Mouse (Mus musculus) layer of hippocampus, adult 18-20 months (tissue): ENCODE measurements around the gene Gtf2a1l. TPM values are rescaled to one million over a fixed set of nuclear protein-coding genes. Genes with fewer than 3 reads are reported as not detected.

Experiments used
- DNase-seq, 2 experiments: peaks; one replicate each; pipeline ENCODE4 v3.0.0; 2022; ENCODE audit warnings: low spot score in 2 of 2
- total RNA-seq, 2 experiments: library from RNA; stranded (reverse); gene quantifications; 2 replicates each; pipeline ENCODE4 v1.2.3; 2021

Gene Gtf2a1l
- total RNA-seq, 2 experiments from 2014 or later: 0.35 TPM; not detected in 1

DNA sequence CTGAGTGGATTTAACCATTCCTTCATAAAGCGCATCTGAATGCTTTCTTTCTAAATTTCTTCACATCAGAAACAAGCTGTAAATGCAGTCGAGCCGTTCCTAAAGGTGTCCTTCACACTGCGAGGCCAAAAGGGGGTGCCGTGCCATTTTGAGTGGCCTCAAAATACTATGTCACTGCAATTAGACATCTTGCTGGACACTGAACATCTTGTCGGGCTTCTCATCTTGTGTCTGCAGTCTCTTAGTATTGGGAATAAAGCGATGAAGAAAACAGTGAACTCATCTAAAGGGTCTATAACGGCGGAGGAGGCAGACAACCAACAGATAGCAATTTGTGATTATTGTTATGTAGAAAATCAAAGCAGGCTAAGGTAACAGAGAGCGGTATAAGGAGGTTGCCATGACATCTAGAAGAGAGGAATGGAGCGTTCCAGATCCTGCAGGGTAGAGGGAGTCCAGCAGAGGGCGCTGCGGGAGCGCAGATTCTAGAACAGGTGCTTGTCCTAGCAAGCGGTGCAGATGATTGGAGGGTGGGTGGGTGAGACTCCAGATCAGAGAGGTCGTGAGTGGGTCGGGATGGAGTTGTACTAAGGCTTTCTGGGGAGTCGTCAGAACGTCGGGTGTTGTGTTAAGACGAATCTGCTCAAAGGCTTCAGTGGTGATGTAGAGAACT, 15.6 kb upstream of the Gtf2a1l start:
- peak; percentile 79 to 94 for DNase-seq

DNA sequence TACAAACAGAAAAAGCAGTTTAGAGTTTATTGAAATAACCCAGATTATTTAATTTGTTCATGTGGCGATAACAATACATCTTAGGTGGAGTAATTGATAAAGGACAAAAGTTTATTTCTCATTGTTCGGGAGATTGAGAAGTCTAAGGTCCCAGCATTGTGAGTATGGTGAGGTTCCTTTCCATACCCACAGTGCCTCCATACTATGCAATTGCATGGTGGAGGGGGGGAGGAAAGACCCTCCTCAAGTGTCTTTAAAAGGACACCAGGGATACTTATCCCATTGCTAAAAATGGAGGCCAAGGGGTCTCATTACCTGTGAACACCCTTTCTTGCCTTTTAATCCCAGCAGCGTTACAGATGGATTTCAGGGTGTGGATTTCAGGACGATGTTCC, 15.1 kb upstream of the Gtf2a1l start:
- DNase-seq: no peak

DNA sequence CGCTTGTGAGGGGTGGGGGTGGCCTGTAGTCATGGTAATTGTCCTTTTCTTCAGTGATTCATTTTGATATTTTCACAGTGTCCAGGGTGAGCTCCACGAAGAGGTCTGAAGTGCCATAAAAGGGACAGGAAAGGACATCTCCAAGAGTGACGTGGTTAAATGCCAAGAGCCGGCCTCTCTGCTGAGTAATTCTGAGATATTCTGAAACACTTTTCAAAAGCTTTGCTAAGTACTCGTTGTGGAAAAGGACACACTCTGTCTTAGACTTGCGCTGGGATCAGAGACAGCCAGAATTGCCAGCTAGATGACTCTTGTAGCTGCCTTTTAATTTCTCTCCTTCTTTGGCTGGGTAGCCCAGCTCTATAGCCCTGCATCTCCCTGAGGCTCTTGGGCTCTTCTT, 9.9 kb upstream of the Gtf2a1l start:
- DNase-seq: no peak

DNA sequence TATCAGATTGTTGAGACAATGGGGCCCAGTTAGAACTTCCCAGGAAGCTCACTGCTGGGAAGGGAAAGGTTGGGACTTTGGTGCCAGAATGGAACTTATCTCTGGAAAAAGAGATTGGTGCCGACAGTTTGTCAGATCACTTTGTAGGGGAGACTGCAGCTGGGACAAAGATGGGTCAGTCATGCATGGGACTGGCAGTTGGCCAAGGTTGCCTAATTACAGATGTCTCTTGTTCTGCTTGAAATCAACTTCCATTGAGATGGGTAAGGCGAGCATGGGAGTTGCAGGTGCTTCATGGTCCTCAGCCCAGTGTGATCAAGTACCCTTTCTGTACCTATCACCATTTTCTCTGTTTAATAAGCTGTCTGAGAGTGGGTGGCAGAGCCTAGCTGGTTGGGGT, 2.4 kb upstream of the Gtf2a1l start:
- DNase-seq: no peak

DNA sequence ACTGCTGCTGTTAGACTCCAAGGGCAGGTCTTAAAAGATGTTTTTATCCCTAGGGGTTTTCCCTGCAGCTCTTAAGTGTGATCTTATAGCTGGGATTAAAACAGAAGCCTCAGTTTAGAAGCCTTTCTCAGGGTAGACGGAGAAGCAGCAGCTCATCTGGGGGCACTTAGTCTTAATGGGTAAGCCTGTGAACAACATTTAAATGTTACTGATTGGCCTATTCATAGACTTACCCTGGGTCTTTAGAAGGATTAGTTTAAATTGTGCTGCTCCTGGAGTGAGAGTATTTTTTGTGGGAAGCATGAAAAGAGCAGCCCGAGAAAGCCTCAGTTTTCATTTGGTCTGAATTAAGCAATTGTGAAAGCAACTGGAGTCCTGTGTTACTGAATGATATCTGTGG, 1.5 kb downstream of the Gtf2a1l start:
- DNase-seq: no peak

DNA sequence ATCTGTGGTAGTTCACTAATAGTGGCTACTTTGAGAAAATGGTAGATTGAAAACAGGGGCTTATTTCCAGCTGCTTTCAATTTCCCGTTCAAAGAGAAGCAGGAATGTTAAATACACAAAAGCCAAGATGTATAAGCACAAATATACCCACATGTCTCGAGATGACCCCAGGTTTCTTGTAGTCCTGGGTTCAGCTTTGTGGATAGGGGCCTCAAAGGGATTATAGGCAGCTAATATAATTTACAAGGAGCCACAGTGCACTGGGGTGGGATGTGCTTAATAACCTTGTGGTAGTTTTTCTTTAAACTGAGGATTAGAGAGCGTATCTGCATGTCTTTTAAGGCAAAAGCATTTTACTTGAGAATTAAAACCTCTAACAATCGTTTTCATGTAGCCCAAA, 2.3 kb downstream of the Gtf2a1l start:
- no peak for DNase-seq

DNA sequence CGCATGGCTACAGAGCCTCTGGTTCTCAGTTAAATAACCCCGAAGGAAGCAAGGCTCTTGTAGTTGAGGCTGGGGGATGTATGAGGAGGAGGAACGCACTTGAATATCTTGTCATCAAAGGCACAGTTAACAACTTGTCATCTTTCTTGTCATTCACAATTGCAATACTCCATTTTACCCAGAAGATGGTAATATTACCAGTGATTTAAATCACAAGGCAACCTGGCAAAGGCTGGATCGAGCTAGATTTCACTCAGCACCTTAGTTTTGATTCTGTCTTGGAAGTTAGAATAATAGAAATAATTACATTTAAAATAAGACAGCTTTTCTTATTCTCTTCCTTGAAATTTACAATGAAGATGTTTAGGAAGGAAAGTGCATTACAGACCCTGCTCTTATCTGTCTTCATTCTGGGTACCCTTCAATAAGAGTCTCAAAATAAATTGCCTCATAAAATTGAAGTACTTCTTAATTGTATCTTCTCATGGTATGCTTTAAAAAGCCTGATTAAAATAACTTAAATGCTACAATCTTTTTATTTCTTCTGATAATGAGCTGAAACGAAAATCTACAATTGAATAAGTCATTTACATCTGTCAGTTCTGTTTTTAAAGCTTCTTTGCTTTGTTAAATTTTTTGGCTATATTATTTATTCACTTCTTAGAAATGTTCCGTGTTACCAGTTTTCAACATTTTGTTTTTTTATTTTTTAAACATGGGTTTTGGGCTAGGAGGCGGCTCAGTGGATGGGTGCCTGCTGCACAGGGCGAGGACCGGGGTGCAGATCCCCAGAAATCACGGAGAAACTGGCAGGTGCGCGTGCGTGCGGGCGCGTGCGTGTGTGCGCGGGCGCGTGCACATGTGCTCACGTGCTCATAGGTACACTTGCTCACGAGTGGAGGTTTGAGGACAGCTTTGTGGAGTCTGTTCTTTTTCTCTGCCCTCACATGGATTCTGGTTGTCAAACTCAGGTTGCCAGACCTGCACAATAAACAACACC, 7.2 kb downstream of the Gtf2a1l start:
- peak in 1 of 2 experiments; percentile 21 for DNase-seq

DNA sequence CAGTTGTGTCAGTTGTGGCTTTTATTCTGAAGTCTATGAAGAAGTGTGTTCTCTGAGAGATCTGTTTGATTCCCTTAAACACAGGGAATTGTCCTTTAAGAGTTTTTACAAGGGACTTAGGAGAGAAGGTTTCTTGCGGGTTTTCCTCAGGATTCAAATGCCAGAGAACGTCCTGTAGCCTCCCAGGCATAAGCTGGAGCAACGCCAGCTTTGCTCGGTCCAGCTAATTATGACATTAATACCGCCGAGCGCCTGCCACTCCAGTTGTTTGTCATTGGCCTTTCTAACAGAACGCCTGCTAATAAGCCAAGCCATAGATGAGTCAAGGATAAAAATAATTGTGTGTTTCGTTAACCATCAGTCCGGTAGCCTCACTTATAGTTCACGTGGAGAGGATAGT, 19.8 kb downstream of the Gtf2a1l start:
- DNase-seq: no peak

DNA sequence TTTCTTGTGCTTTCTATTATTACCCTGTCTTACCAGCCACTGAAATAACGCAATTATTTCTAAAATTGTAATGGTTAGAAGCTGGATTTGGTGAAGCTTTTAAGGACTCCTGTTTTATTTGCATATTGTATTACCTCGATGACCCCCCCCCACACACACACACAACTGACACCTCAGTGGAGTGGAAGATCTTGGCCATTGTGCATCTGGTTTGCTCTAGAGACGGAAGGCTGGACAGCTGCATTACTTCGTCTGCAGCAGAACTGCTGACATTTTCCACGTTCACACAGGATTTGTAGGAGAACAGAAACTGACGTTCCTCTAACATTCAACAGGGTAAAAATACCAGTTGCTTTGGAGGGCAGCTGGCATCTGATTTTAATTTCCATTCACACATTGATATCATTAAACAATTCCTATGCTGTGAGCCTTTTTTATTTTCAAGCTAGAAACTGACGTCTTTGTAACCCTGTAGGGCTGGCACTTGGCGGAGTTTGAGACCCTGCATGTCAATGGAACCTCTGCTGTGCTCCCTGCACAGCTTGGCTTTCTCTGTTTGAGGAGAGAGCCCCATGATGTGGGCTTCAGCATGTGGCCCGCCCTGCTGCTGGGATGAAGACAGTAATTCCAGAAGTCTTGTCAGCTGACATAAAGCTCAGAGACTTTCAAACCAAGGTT, 28.3 kb downstream of the Gtf2a1l start:
- peak; percentile 4 to 16 for DNase-seq

DNA sequence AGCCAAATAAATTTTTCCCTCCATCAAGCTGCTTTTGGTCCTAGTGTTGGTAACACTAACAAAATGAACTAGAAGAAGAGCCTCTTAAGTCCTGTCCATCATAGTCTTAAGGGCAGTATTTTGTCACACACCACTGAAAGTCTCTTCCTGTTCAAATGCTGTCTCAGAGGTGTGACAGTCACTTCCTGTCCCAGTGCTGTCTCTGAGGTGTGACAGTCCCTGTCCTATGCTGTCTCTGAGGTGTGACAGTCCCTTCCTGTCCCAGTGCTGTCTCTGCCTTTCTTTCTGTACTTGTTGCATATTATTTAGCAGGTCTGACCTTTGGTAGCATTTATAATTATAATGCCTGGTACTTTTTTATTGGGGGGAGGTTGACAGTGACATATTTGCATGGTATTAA, 32.4 kb downstream of the Gtf2a1l start:
- no peak for DNase-seq

DNA sequence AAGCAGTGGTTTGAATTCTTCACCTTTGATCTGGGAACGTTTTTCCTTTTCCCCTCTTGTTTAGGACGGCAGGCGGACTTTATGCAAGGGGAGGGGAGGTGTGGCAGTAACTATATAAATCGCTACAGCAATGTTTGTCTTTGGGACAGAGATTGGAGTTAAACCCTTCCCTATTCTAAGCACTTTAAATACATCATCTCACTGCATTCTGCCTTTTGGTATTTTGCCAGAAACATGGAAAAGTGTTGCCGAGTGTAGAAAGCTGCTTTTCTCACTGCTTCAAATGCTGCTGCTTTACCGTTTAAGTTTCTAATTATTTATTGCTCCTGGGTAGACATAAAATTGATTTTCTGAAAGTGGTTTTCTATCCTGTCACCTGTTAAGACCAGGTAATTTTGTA, 33.9 kb downstream of the Gtf2a1l start:
- no peak for DNase-seq

DNA sequence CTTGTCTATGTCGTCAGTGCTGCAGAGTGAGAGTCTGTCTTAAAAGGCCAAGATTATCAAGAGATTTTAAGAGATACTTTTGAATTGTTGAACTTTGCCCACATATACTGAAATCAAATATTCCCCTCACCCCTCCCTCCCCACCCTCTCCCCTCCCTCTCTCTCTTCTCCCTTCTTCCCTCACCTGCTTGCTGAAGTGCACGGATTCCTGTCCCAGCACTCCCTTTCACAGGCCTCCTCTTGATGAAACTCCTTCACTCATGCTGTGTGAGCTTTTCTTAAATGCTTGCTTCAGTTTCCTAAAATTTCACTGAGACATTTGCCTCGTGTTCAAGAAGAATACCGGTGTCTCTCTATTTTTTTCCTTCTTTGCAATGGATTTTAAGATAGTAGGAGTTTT, 34.7 kb downstream of the Gtf2a1l start:
- no peak for DNase-seq

DNA sequence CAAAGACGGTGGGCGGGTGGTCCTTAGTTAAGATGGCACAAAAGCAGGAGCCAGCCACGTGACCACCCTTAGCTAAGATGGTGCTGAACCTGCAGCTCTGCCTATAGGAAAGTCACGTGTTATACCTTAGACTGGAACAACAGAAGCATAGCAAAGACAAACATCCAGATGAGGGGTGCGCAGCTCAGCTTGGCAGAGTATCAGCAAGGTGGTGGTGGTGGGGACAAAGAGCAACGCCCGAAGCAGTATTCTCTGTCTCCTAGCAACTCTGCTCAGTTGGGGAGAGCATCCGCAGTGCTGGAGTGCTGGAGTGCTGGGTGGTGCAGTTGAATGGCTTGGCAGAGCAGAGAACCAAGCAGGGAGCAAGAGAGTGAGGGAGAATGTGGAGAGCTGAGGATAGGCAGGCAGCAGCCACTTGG, 37.8 kb downstream of the Gtf2a1l start:
- DNase-seq: no peak

DNA sequence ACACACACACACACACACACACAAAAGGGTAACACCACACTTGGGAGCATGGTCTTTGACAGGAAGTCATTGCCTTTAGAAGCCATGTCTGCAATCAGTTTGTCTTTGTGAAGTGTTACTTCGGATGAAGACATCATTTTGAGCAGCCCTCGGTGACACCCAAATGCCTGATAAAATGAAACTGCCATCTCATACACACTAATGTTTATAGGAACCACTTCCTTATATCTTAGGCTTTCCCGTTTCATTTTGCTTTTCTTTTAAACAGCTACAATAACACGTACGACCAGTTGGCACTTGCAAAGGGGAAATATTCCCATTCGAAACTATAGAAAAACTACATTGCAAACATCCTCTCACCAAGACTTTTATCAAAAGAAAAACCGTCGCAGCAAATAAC, 81.2 kb downstream of the Gtf2a1l start:
- DNase-seq: no peak

DNA sequence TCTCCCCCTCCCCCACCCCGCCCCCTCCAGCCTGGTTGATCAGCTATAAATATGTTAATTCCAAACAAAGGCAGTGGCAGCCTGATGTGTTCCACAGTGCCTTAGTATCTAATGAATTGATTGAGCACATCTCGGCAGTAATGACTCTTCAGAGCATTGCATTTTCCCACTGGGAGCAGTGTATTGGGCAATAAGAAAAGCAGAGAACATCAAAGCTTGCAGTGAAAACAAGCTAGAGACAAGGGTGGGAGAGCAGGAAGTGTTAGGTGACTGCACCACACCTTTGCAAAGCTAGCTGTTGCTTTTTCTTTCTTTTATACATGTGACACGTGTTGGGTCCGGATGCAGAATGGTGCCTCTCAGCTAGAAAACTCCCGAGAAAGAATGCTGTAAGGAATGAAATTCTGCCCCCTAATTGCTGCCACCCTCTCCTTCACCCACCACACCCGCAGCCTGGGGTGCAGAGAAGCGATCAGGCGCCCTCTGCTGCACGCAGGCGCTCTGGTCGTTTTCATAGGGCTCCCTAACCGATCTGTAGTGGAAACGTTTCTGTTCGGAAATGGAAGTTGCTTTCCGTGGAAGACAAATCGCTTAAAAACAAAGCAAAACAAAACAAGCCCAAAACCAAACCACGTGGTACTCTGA, 84.5 kb downstream of the Gtf2a1l start:
- DNase-seq: peak in 1 of 2 experiments; percentile 71

DNA sequence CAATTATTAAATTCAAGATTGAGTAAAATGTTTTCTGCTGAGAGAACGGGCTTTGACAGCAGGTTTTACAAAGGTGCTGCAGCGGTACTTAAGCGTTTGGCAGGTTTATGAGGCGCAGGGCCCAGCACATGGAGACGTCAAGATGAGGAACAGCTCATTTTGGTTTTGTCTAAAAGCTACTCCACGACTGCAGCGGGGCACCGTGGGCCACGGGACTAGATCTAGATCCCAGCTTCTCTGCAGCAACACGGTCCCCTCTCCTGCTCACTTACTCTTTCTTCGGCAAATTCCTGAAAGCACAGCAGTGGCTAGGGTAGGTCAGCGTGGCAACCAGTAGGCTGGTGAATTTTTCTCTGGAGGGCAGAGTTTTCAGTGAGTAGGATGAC, 85.0 kb downstream of the Gtf2a1l start:
- DNase-seq: no peak

DNA sequence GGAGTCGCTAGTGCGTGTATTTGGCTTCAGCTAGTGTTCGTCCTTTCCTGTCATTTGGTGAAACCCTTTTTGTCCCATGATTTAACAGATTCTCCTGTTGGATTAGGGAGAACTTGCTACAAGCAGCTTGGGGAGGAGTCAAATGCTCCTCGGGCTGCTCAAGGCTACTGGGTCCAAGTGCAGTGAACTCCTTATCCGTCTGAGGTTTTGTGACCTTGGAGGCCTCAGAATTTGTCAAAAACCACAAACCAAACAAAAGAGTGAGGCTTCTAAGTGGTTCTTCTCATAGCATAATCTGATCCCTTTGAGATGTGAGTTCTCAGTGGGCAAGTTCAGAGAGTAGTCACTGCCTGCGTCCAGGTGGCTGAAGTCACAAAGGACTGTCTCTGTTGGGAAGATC, 87.3 kb downstream of the Gtf2a1l start:
- no peak for DNase-seq

DNA sequence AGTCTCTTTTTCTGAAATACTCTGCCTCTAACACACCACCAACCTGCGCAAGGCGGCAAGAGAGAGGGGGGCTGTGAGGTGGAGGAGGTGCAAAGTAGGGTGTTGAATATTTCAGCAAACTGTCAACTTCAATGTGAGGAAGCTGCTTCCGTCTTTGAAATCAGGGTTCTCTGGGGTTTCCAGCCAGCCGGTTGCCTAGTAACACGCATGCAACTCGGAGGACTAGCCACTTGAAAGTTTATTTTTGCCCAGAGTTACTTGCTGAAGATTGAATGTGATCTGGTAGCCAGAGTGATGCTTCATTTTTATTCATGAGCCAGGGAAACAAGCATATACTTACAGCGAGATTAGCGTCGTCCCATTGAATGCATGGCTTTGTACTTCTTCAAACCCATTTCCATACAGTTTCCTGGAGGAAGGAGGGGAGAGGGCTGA, 89.6 kb downstream of the Gtf2a1l start:
- DNase-seq: peak in 1 of 2 experiments; percentile 41

DNA sequence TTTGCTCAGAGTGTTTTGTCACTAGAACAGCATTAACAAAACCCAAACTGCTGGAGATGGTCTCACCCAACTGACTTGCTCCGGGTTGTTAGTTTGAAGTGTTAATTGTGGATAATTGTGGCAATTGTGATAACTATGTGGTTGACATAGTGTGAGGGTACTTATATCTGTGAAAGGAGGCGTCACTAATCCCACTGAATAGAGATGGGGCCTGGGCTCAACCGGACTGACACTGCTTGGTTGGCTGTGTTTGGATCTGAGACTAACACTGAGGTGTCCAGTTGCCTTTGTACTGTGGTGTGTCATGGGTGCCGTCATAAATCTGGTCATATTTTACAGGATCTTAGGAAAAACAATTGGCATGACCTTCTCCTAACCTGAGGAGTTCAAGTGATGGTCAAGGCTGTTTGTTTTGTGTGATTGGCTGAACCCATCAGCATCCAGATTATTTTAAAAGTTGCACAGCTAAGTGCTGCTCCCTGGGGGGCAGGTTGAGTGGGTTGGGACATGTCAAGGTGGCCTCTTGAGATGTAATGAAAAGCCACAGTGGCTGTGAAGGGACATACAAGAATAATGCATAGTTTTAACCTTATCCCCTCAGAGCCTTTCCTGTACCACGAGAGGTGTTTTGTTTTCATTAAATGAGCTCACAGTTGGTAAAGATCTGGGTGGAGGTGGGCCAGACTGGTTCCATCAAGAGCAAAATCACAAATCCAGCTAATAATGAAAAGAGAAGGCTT, 95.1 kb downstream of the Gtf2a1l start:
- no peak for DNase-seq

DNA sequence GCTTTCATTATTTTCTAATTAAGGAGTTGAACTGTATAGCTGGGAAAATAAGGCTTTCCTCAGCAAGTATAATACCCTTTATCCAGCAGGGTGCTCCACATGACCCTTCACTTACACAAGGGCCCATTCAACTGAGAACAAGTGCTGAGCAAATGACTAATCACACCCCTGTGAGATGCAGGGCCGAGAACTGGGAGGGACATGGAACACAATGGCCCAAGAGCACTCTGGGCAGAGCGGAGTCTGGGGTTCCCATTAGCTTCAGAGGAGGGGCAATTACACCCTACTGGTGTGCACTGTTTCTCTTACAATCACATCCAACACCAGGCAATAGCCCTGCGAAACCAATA, 95.7 kb downstream of the Gtf2a1l start:
- peak in 1 of 2 experiments; percentile 19 for DNase-seq
